Mouse (Mus musculus): ENCODE measurements at regions not wholly inside any gene's neighbourhood (a gene's known extent, or its start where the extent isn't known, plus 50 kb on each side); places are given as distances from the start of the nearest gene placed in this dataset.

DNA sequence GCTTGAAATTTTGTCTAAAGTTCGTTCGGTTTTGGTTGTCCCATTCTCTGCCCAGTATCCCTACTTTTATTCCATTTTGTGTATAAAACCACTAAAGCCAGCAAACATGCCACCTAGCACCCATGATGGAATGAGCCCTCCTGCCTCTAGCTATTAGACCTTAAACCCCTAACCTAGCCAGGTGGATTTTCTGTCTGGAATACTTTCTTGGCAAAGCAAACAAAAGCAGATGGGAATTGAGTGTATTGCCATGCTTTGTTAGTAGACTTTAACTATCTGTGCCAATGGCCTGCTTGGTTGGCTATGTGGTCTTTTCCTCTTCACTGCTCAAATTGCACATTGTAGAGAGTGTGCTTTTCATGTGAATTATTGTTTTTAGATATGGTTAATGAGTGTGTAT lies 197.7 kb downstream of the Cst10 start:
- WGBS = 84% methylated on average over 2 of the region's 2 CpGs

DNA sequence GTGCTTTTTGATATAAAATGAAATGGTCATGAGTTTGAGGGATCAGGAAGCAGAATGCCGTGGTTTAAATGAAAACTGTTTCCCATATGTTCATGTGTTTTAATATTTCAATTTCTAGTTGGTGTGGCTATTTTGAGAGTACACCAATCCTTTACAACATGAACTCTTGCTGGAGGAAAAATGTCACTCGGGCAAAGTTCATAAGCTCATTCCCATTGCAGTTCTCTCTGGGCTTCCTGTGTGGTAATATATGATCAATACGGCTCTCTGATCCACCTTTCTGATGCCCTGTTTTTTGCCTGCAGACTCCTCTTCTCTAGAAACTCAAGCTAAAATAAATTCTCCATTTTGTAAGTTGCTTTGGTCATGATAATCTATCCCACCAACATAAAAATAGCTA lies 208.5 kb downstream of the Cst10 start:
- no peaks in the 10 kb centered on the region for H3K36me3 ChIP-seq (ENCODE audit: control insufficient read depth, insufficient read depth)
- no peak overlapping the region for H3K9ac ChIP-seq (replicated peaks; ENCODE audit: low read depth, low read length)
- H3K27me3 ChIP-seq (replicated peaks; ENCODE audit: control insufficient read depth, insufficient read depth, low read length) = no peaks in the 10 kb centered on the region
- H3K4me1 ChIP-seq (replicated peaks; ENCODE audit: control insufficient read depth, insufficient read depth, low read length) = no peaks in the 10 kb centered on the region
- WGBS = 92% methylated on average over 3 of the region's 3 CpGs
- H3K9me3 ChIP-seq (ENCODE audit: control insufficient read depth, low read length) = no peaks in the 10 kb centered on the region
- H3K4me2 ChIP-seq (ENCODE audit: low read length) = no peak overlapping the region
- H3K4me3 ChIP-seq (replicated peaks; ENCODE audit: low read length) = no peak overlapping the region
- H3K27ac ChIP-seq (ENCODE audit: low read length) = no peak overlapping the region
- no peak for ATAC-seq

More for the DNA sequence above, 197.7 kb downstream of the Cst10 start:
- no peak for ATAC-seq
- no peak overlapping the region for H3K27ac ChIP-seq (ENCODE audit: low read length)
- no peaks in the 10 kb centered on the region for H3K9me3 ChIP-seq (ENCODE audit: control insufficient read depth, low read length)
- no peaks in the 10 kb centered on the region for H3K36me3 ChIP-seq (ENCODE audit: control insufficient read depth, insufficient read depth)
- H3K4me3 ChIP-seq (replicated peaks; ENCODE audit: low read length) = no peak overlapping the region
- no peaks in the 10 kb centered on the region for H3K27me3 ChIP-seq (replicated peaks; ENCODE audit: control insufficient read depth, insufficient read depth, low read length)
- H3K4me1 ChIP-seq (replicated peaks; ENCODE audit: control insufficient read depth, insufficient read depth, low read length) = no peaks in the 10 kb centered on the region
- no peak overlapping the region for H3K9ac ChIP-seq (replicated peaks; ENCODE audit: low read depth, low read length)
- H3K4me2 ChIP-seq (ENCODE audit: low read length) = no peak overlapping the region

DNA sequence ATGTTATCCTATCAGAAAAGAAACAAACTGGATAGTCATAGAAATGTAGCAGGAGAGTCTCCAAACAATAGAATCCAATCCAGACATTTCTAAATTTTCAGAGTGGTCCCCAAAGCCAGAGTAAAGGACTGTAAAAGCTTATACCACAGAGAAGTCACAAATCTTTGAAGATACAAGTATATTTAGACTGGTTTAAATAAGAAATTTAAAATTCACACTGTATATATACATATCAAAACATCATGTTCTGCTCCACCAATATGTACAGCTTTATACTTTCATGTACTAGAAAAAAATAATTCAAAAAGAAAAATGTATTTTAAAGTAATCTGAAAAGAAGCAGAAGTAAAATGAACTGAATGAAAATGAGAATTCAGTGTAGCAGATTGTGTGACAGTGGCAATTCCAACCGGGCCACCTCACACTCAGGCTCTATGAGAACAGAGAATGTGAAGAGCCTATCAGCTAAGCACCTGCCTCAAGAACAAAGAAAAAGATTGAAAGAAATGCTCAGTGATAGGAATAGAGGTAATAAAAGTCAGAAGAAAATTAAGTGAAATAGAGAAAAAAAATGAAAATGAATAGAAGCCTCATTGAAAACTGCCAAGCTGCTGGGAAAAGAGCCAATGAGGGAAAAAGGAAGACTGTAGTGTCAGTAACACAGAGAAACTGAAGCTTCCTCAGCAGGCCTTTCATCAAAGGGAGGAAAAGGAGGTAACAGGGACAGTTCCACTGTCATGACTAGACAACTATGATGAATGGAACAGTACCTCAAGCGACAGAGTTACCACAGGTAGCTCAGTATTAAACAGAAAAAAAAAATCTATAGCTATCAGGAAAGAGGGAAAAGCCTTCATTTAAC lies 209.5 kb downstream of the Cst10 start:
- Histone ChIP-seq H3K4me1 (replicated peaks; ENCODE audit: control insufficient read depth, insufficient read depth, low read length) (no peaks in the 10 kb centered on the region), H3K9me3 (ENCODE audit: control insufficient read depth, low read length) (no peaks in the 10 kb centered on the region), H3K27ac (ENCODE audit: low read length) (peak overlapping the region; percentile 41; the same call in 1 of the 2 replicates), H3K36me3 (ENCODE audit: control insufficient read depth, insufficient read depth) (no peaks in the 10 kb centered on the region), H3K27me3 (replicated peaks; ENCODE audit: control insufficient read depth, insufficient read depth, low read length) (no peaks in the 10 kb centered on the region), H3K4me3 (replicated peaks; ENCODE audit: low read length) (no peak overlapping the region), H3K4me2 (ENCODE audit: low read length) (no peak overlapping the region), H3K9ac (replicated peaks; ENCODE audit: low read depth, low read length) (no peak overlapping the region)
- peak; percentile 68; the same call in 1 of the 2 replicates for ATAC-seq
- WGBS = 64% methylated on average over 2 of the region's 2 CpGs

DNA sequence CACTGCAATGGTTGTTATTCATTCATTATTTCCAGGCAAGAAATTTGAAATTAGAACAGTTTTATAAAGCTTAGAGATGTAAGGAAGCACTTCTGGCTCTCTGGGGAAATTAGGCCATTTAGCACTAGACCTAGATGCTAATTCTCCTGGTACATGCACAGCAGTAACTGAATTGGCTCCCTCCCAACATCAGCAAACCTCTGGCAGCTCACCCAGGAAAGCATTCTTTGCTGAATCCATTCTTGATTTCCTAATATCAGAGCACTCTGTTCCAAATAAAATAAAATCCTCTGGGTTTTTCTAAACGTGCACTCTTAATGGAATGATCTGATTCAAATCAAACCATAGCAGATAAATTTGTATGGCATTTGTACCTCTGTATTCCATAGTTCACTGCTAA lies 203.4 kb upstream of the Syndig1 start:
- 71% methylated on average over 1 of the region's 1 CpGs for WGBS
- H3K9ac ChIP-seq (replicated peaks; ENCODE audit: low read depth, low read length) = no peak overlapping the region
- no peaks in the 10 kb centered on the region for H3K4me1 ChIP-seq (replicated peaks; ENCODE audit: control insufficient read depth, insufficient read depth, low read length)
- H3K4me2 ChIP-seq (ENCODE audit: low read length) = no peak overlapping the region
- no peak for ATAC-seq
- no peaks in the 10 kb centered on the region for H3K9me3 ChIP-seq (ENCODE audit: control insufficient read depth, low read length)
- H3K36me3 ChIP-seq (ENCODE audit: control insufficient read depth, insufficient read depth) = no peaks in the 10 kb centered on the region
- H3K27me3 ChIP-seq (replicated peaks; ENCODE audit: control insufficient read depth, insufficient read depth, low read length) = no peaks in the 10 kb centered on the region
- H3K4me3 ChIP-seq (replicated peaks; ENCODE audit: low read length) = no peak overlapping the region
- no peak overlapping the region for H3K27ac ChIP-seq (ENCODE audit: low read length)

DNA sequence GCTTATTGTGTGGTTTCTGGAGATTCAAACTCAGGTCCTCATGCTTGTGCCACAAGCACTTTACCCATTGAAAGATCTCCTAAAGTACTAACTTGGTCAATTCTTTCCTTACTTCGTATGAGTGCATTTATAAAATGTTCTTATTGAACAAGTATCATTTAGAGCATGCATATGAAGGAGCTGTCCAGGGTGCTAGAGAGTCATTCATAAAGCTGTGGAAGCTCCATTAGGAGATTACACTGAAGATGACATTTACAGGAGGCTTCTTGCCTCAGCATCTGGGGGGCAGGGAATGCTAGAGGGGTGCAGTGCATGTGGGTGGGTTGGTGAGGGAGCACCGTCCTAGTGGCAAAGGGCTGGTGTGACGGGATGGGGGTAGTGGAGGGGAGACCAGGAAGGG lies 187.8 kb upstream of the Syndig1 start:
- no peak for ATAC-seq
- Histone ChIP-seq H3K27ac (ENCODE audit: low read length) (no peak overlapping the region), H3K4me3 (replicated peaks; ENCODE audit: low read length) (no peak overlapping the region), H3K4me2 (ENCODE audit: low read length) (no peak overlapping the region), H3K27me3 (replicated peaks; ENCODE audit: control insufficient read depth, insufficient read depth, low read length) (no peaks in the 10 kb centered on the region), H3K9ac (replicated peaks; ENCODE audit: low read depth, low read length) (no peak overlapping the region), H3K36me3 (ENCODE audit: control insufficient read depth, insufficient read depth) (no peaks in the 10 kb centered on the region), H3K9me3 (ENCODE audit: control insufficient read depth, low read length) (no peaks in the 10 kb centered on the region), H3K4me1 (replicated peaks; ENCODE audit: control insufficient read depth, insufficient read depth, low read length) (no peaks in the 10 kb centered on the region)
- 90% methylated on average over 3 of the region's 3 CpGs for WGBS

DNA sequence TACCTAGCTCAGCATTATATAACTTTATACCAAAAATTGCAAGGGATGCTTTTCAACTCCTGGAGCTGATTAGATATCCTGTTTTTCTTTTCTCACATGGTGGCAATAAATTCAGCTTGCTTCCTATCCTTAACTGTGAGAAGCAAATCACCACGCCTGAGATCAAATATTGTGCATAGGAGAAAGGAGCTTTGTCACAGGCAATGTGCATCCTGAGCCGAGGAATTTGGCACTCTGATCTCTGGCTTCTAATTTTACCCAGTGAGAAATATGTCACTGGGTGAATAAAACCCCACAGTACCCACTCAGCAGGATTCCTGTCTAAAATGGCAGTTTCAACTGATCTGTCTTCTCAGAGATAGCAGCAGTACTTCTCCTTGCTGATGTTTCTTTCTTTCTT lies 177.2 kb upstream of the Syndig1 start:
- H3K9ac ChIP-seq (replicated peaks; ENCODE audit: low read depth, low read length) = no peak overlapping the region
- no peak for ATAC-seq
- H3K4me3 ChIP-seq (replicated peaks; ENCODE audit: low read length) = no peak overlapping the region
- H3K36me3 ChIP-seq (ENCODE audit: control insufficient read depth, insufficient read depth) = no peaks in the 10 kb centered on the region
- no peaks in the 10 kb centered on the region for H3K4me1 ChIP-seq (replicated peaks; ENCODE audit: control insufficient read depth, insufficient read depth, low read length)
- 50% methylated on average over 2 of the region's 2 CpGs for WGBS
- no peaks in the 10 kb centered on the region for H3K27me3 ChIP-seq (replicated peaks; ENCODE audit: control insufficient read depth, insufficient read depth, low read length)
- H3K9me3 ChIP-seq (ENCODE audit: control insufficient read depth, low read length) = no peaks in the 10 kb centered on the region
- no peak overlapping the region for H3K4me2 ChIP-seq (ENCODE audit: low read length)
- H3K27ac ChIP-seq (ENCODE audit: low read length) = no peak overlapping the region

DNA sequence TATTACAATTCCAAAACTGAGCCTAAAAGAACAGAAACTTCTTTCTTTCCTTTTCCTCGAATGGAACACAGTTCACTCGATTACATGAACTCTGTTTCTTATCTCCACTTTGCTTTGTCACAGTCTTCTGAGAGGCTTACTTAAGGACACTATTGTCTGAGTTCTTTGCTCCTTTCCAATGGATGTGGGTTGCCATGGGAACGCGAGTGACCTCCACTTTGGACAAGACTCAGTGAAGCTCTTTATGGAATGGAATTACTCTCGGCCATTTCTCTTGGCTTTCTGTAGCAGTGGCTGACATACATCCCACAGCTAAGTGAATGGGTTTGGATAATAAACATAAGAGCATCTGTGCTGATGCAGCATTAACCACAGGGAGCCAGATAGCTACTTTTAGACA lies 167.9 kb upstream of the Syndig1 start:
- Histone ChIP-seq H3K27me3 (replicated peaks; ENCODE audit: control insufficient read depth, insufficient read depth, low read length) (no peaks in the 10 kb centered on the region), H3K4me1 (replicated peaks; ENCODE audit: control insufficient read depth, insufficient read depth, low read length) (no peaks in the 10 kb centered on the region), H3K9ac (replicated peaks; ENCODE audit: low read depth, low read length) (no peak overlapping the region), H3K36me3 (ENCODE audit: control insufficient read depth, insufficient read depth) (no peaks in the 10 kb centered on the region), H3K9me3 (ENCODE audit: control insufficient read depth, low read length) (no peaks in the 10 kb centered on the region), H3K27ac (ENCODE audit: low read length) (no peak overlapping the region), H3K4me2 (ENCODE audit: low read length) (no peak overlapping the region), H3K4me3 (replicated peaks; ENCODE audit: low read length) (no peak overlapping the region)
- WGBS = 43% methylated on average over 5 of the region's 5 CpGs
- no peak for ATAC-seq

DNA sequence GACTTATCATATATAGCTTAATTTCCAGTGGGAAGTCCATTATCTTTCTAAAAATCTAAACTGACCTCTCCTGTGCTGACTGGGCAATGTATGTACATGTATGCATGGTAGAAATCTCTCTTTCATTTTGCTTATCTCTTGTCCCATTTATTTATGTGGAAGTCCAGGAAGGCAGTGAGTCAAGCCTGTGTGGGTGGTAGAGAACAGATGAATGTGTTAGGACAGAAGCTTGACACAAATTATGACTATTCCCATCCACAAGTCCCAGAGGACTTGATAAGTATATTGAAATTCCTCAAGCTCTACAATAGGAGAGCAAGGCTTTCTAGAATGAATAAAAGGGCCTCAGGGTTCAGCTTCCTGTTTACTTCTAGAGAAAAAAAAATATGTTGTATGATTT lies 164.6 kb upstream of the Syndig1 start:
- Histone ChIP-seq H3K4me2 (ENCODE audit: low read length) (no peak overlapping the region), H3K4me1 (replicated peaks; ENCODE audit: control insufficient read depth, insufficient read depth, low read length) (peaks cover 3% of the 10 kb centered on the region), H3K27ac (ENCODE audit: low read length) (no peak overlapping the region), H3K27me3 (replicated peaks; ENCODE audit: control insufficient read depth, insufficient read depth, low read length) (no peaks in the 10 kb centered on the region), H3K36me3 (ENCODE audit: control insufficient read depth, insufficient read depth) (no peaks in the 10 kb centered on the region), H3K9me3 (ENCODE audit: control insufficient read depth, low read length) (no peaks in the 10 kb centered on the region), H3K9ac (replicated peaks; ENCODE audit: low read depth, low read length) (no peak overlapping the region), H3K4me3 (replicated peaks; ENCODE audit: low read length) (no peak overlapping the region)
- ATAC-seq = no peak

DNA sequence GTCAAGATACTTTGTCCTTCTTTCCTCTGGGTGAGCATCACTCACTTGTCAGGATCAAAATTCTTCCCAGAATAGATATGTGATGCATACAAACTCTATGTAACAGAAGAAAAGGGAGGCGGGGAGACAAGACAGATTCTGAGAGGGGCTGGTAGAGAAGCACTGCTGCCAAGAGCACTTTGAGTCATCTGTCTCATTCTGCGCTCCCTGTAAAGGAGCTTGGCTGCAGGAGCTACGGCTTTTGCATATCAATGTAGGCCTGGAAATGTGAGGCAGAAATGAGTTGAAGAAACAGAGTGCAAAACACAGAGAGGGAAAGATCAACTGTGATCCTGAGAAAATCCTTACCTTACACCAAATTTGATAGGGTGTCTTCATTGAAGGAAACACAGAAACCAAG lies 162.6 kb upstream of the Syndig1 start:
- Histone ChIP-seq H3K27ac (ENCODE audit: low read length) (0 out of 2 replicates have a peak overlapping the region, but pooled peaks have one; percentile 38), H3K9me3 (ENCODE audit: control insufficient read depth, low read length) (no peaks in the 10 kb centered on the region), H3K36me3 (ENCODE audit: control insufficient read depth, insufficient read depth) (no peaks in the 10 kb centered on the region), H3K4me2 (ENCODE audit: low read length) (no peak overlapping the region), H3K4me1 (replicated peaks; ENCODE audit: control insufficient read depth, insufficient read depth, low read length) (peaks cover 3% of the 10 kb centered on the region), H3K9ac (replicated peaks; ENCODE audit: low read depth, low read length) (no peak overlapping the region), H3K27me3 (replicated peaks; ENCODE audit: control insufficient read depth, insufficient read depth, low read length) (no peaks in the 10 kb centered on the region), H3K4me3 (replicated peaks; ENCODE audit: low read length) (no peak overlapping the region)
- WGBS = 26% methylated on average over 3 of the region's 3 CpGs
- ATAC-seq = peak; percentile 94

DNA sequence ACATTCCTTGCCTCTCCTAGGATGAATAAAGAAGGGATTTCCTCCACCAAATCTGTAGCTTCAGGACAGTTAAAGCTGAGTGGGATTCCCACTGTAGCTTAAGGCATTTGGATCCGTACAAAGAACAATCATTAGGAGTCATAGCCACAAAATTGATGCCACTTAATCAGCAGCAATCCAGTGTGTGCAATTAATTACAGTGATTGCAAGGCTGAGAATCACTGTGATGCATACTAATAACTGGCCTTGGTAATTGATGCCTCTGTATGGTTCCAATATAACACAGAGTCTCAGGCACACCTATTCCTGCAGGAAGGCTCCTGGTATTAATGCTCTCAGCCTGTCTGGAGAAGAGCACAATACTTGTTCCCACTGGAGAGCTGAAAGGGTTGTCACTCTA lies 157.1 kb upstream of the Syndig1 start:
- no peaks in the 10 kb centered on the region for H3K36me3 ChIP-seq (ENCODE audit: control insufficient read depth, insufficient read depth)
- H3K4me3 ChIP-seq (replicated peaks; ENCODE audit: low read length) = no peak overlapping the region
- H3K27ac ChIP-seq (ENCODE audit: low read length) = no peak overlapping the region
- peaks cover 4% of the 10 kb centered on the region for H3K4me1 ChIP-seq (replicated peaks; ENCODE audit: control insufficient read depth, insufficient read depth, low read length)
- H3K4me2 ChIP-seq (ENCODE audit: low read length) = no peak overlapping the region
- WGBS = 7% methylated on average over 1 of the region's 1 CpGs
- no peaks in the 10 kb centered on the region for H3K27me3 ChIP-seq (replicated peaks; ENCODE audit: control insufficient read depth, insufficient read depth, low read length)
- H3K9ac ChIP-seq (replicated peaks; ENCODE audit: low read depth, low read length) = no peak overlapping the region
- ATAC-seq = peak; percentile 80
- no peaks in the 10 kb centered on the region for H3K9me3 ChIP-seq (ENCODE audit: control insufficient read depth, low read length)
